Mouse (Mus musculus): Measurements from ENCODE around the gene Dagla. TPM values are rescaled to one million over a fixed set of nuclear protein-coding genes. Genes with fewer than 3 reads are reported as not detected.

Dagla gene
- total and polyA plus RNA-seq, 3 experiments: 0.11 TPM; not detected in 2

- Histone ChIP-seq H3K9me3 (replicated peaks) (no peaks in the 10 kb centered on the region), H3K27me3 (ENCODE audit: insufficient read depth, low read length) (peaks cover 59% of the 10 kb centered on the region), H3K4me3 (ENCODE audit: low read depth, low read length) (no peak overlapping the region), H3K4me1 (ENCODE audit: insufficient read depth, low read depth, low read length) (no peaks in the 10 kb centered on the region), H3K36me3 (replicated peaks) (no peaks in the 10 kb centered on the region)
- TF ChIP-seq GATA1 (IDR thresholded peaks at IDR 0.05; ENCODE audit: borderline replicate concordance, low read length) (no peak), CTCF (IDR thresholded peaks at IDR 0.05; ENCODE audit: low read depth, low read length) (no peak), POLR2AphosphoS5 (IDR thresholded peaks at IDR 0.05; ENCODE audit: insufficient replicate concordance, low read depth, low read length) (no peak), TAL1 (conservative IDR thresholded peaks at IDR 0.05; ENCODE audit: low read depth, low read length) (no peak), GATA2 (IDR thresholded peaks at IDR 0.05; ENCODE audit: borderline replicate concordance, low read depth, low read length) (no peak)
- ATAC-seq (ENCODE audit: extremely low read depth, insufficient number of reproducible peaks, low FRiP score, poor library complexity, severe bottlenecking): no peak
- no peak for DNase-seq (ENCODE audit: low spot score)
These were observed 38.4 kb downstream of the Dagla start for GRCm38 (mm10) chr19:10266196-10266850.

GRCm38 (mm10) chr19:10261369-10261768 is 43.3 kb downstream of the Dagla start:
- H3K4me1 ChIP-seq (ENCODE audit: insufficient read depth, low read depth, low read length): 0 out of 2 replicates have a peak, but pooled peaks cover 2% of the 10 kb centered on the region
- no peak for ATAC-seq (ENCODE audit: extremely low read depth, insufficient number of reproducible peaks, low FRiP score, poor library complexity, severe bottlenecking)
- TF ChIP-seq CTCF (IDR thresholded peaks at IDR 0.05; ENCODE audit: low read depth, low read length) (no peak), GATA1 (IDR thresholded peaks at IDR 0.05; ENCODE audit: borderline replicate concordance, low read length) (no peak), GATA2 (IDR thresholded peaks at IDR 0.05; ENCODE audit: borderline replicate concordance, low read depth, low read length) (no peak), TAL1 (conservative IDR thresholded peaks at IDR 0.05; ENCODE audit: low read depth, low read length) (no peak), POLR2AphosphoS5 (IDR thresholded peaks at IDR 0.05; ENCODE audit: insufficient replicate concordance, low read depth, low read length) (no peak)
- no peaks in the 10 kb centered on the region for H3K9me3 ChIP-seq (replicated peaks)
- H3K27me3 ChIP-seq (ENCODE audit: insufficient read depth, low read length): peaks cover 66% of the 10 kb centered on the region
- no peak overlapping the region for H3K4me3 ChIP-seq (ENCODE audit: low read depth, low read length)
- H3K36me3 ChIP-seq (replicated peaks): no peaks in the 10 kb centered on the region
- DNase-seq (ENCODE audit: low spot score): no peak

- H3K9me3 ChIP-seq (replicated peaks): no peaks in the 10 kb centered on the region
- no peak overlapping the region for H3K4me3 ChIP-seq (ENCODE audit: low read depth, low read length)
- DNase-seq (ENCODE audit: low spot score): peak; percentile 42
- H3K27me3 ChIP-seq (ENCODE audit: insufficient read depth, low read length): peaks cover 60% of the 10 kb centered on the region
- peak; percentile 22; the same call in 1 of the 2 replicates for ATAC-seq (ENCODE audit: extremely low read depth, insufficient number of reproducible peaks, low FRiP score, poor library complexity, severe bottlenecking)
- H3K36me3 ChIP-seq (replicated peaks): no peaks in the 10 kb centered on the region
- TF ChIP-seq GATA1 (IDR thresholded peaks at IDR 0.05; ENCODE audit: borderline replicate concordance, low read length) (no peak), CTCF (IDR thresholded peaks at IDR 0.05; ENCODE audit: low read depth, low read length) (peak; percentile 64), POLR2AphosphoS5 (IDR thresholded peaks at IDR 0.05; ENCODE audit: insufficient replicate concordance, low read depth, low read length) (no peak), GATA2 (IDR thresholded peaks at IDR 0.05; ENCODE audit: borderline replicate concordance, low read depth, low read length) (no peak)
- 0 out of 2 replicates have a peak, but pooled peaks cover 2% of the 10 kb centered on the region for H3K4me1 ChIP-seq (ENCODE audit: insufficient read depth, low read depth, low read length)
These were observed 46.2 kb downstream of the Dagla start for GRCm38 (mm10) chr19:10258279-10259011.

GRCm38 (mm10) chr19:10248128-10248527 is 56.5 kb downstream of the Dagla start:
- ATAC-seq (ENCODE audit: extremely low read depth, insufficient number of reproducible peaks, low FRiP score, poor library complexity, severe bottlenecking) (no peak), DNase-seq (ENCODE audit: low spot score) (no peak)
- TF ChIP-seq POLR2AphosphoS5 (IDR thresholded peaks at IDR 0.05; ENCODE audit: insufficient replicate concordance, low read depth, low read length): no peak
- TF ChIP-seq GATA1 (IDR thresholded peaks at IDR 0.05; ENCODE audit: borderline replicate concordance, low read length): no peak
- no peak for TF ChIP-seq TAL1 (conservative IDR thresholded peaks at IDR 0.05; ENCODE audit: low read depth, low read length)
- TF ChIP-seq CTCF (IDR thresholded peaks at IDR 0.05; ENCODE audit: low read depth, low read length): no peak
- TF ChIP-seq GATA2 (IDR thresholded peaks at IDR 0.05; ENCODE audit: borderline replicate concordance, low read depth, low read length): no peak
- Histone ChIP-seq H3K27me3 (ENCODE audit: insufficient read depth, low read length) (peaks cover 68% of the 10 kb centered on the region), H3K4me1 (ENCODE audit: insufficient read depth, low read depth, low read length) (no peaks in the 10 kb centered on the region), H3K36me3 (replicated peaks) (no peaks in the 10 kb centered on the region), H3K9me3 (replicated peaks) (no peaks in the 10 kb centered on the region), H3K4me3 (ENCODE audit: low read depth, low read length) (no peak overlapping the region)

- Histone ChIP-seq H3K9me3 (replicated peaks) (no peaks in the 10 kb centered on the region), H3K4me3 (ENCODE audit: low read depth, low read length) (no peak overlapping the region), H3K27me3 (ENCODE audit: insufficient read depth, low read length) (peaks cover 70% of the 10 kb centered on the region), H3K4me1 (ENCODE audit: insufficient read depth, low read depth, low read length) (no peaks in the 10 kb centered on the region), H3K36me3 (replicated peaks) (no peaks in the 10 kb centered on the region)
- no peak for ATAC-seq (ENCODE audit: extremely low read depth, insufficient number of reproducible peaks, low FRiP score, poor library complexity, severe bottlenecking)
- TF ChIP-seq CTCF (IDR thresholded peaks at IDR 0.05; ENCODE audit: low read depth, low read length): no peak
- no peak for TF ChIP-seq GATA1 (IDR thresholded peaks at IDR 0.05; ENCODE audit: borderline replicate concordance, low read length)
- TF ChIP-seq POLR2AphosphoS5 (IDR thresholded peaks at IDR 0.05; ENCODE audit: insufficient replicate concordance, low read depth, low read length): no peak
- TF ChIP-seq TAL1 (conservative IDR thresholded peaks at IDR 0.05; ENCODE audit: low read depth, low read length): no peak
- no peak for TF ChIP-seq GATA2 (IDR thresholded peaks at IDR 0.05; ENCODE audit: borderline replicate concordance, low read depth, low read length)
- no peak for DNase-seq (ENCODE audit: low spot score)
These were observed 57.5 kb downstream of the Dagla start for GRCm38 (mm10) chr19:10247165-10247564.

- DNase-seq (ENCODE audit: low spot score): no peak
- Histone ChIP-seq H3K4me3 (ENCODE audit: low read depth, low read length) (no peak overlapping the region), H3K36me3 (replicated peaks) (no peaks in the 10 kb centered on the region), H3K9me3 (replicated peaks) (peaks cover 3% of the 10 kb centered on the region; the same call in 1 of the 2 replicates), H3K4me1 (ENCODE audit: insufficient read depth, low read depth, low read length) (0 out of 2 replicates have a peak, but pooled peaks cover 6% of the 10 kb centered on the region), H3K27me3 (ENCODE audit: insufficient read depth, low read length) (peaks cover 61% of the 10 kb centered on the region)
- TF ChIP-seq GATA1 (IDR thresholded peaks at IDR 0.05; ENCODE audit: borderline replicate concordance, low read length): no peak
- TF ChIP-seq GATA2 (IDR thresholded peaks at IDR 0.05; ENCODE audit: borderline replicate concordance, low read depth, low read length): no peak
- TF ChIP-seq CTCF (IDR thresholded peaks at IDR 0.05; ENCODE audit: low read depth, low read length): peak; percentile 35; the same call in 1 of the 2 replicates
- ATAC-seq (ENCODE audit: extremely low read depth, insufficient number of reproducible peaks, low FRiP score, poor library complexity, severe bottlenecking): no peak
These were observed 60.5 kb downstream of the Dagla start for GRCm38 (mm10) chr19:10244183-10244582.

Data from G1E (cell line).